Mouse (Mus musculus): ENCODE measurements around the gene Entpd3.

The Entpd3 gene

GRCm38 (mm10) chr9:120541411-120541810, 1.8 kb downstream of the Entpd3 start:
- DNase-seq = no peak

- no peak for DNase-seq
Observed at GRCm38 (mm10) chr9:120542241-120542640, 2.6 kb downstream of the Entpd3 start.

DNA sequence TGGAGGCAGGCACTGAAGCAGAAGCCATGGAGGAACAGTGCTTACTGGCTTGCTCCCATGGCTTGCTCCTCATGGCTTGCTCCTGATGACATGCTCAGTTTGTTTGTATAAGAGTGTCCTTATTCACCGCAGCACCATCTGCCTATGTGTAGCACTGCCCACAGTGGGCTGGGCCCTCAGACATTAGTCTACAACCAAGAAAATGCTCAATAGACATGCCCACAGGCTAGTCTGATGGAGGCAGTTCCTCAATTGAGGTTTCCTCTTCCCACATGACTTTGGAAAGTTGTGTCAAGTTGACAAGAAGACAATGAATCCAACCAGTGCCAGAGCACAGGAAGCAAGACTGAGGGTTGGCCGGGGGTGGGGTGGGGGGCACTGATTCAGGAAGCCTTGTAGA, 6.4 kb downstream of the Entpd3 start:
- DNase-seq = no peak

GRCm38 (mm10) chr9:120546482-120546881, 6.9 kb downstream of the Entpd3 start:
- DNase-seq = no peak

DNA sequence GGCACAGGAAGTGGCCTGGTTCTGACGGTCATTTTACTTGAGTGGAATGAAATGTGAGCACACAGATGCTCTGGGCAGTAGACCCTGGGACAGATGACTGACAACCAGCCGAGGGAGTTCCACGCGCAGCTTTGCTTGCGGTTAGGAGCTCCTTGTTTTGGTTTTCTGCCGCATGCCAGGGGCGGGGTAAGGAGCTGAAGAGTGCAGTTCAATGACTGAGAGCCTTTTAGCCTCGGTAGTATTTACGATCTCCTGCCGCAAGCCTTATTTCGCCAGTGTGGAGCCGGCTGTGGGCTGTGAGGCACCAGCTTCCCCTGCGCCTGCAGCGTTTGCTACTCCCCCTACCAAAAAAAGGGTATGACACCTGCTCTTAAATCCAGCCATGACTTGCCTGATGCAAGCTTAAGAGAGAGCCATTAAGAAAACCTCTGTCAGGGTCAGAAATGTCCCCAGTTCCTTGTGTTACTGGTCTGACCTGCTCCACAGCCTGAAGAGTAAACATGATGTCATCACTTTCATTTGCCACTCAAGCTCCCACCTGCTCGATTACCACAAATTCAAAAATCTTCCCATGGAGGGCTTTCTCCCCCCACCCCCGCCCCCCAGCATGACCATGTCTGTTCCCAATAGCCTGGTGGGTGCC, 7.5 kb downstream of the Entpd3 start:
- no peak for DNase-seq

DNA sequence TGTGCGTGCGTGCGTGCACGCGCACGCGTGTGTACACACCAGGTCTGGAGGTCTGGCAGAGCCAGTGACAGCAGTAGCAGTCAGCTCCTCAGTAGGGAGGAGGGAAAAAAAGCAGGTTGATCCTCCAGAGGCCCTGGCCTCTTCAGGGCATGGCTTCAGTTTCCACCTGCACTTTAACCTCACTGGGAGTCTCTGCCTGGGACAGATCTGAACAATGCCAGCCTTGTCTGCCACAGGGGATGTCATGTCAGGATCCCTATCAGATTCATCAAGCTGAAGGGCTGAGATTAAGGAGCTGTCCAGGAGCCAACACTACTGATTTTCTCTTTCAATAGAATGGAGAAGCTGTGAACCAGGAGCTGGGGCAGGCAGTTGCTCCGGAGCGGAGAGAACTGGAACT, 11.2 kb downstream of the Entpd3 start:
- DNase-seq = no peak

DNA sequence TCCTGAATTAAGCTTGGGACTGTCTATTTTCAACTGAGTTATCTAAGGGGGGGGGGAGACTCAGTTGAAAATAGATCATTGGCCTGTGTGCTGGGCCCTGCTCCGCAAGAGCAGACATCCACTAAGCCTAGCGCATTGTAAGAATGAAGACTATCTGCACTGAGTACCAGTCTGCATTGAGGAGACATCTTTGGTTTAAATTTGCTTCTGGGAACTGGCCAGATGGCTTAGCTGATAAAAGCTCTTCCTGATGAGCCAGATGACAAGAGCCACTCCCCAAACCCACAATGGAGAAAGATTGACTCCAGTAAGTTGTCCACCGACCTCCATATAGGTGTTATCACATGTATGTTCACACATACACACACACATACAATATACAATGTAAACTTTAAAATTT, 24.0 kb downstream of the Entpd3 start:
- DNase-seq = no peak

- no peak for DNase-seq
Observed at GRCm38 (mm10) chr9:120564247-120564646, 24.6 kb downstream of the Entpd3 start.

- DNase-seq = no peak
Observed at GRCm38 (mm10) chr9:120566384-120566783, 26.8 kb downstream of the Entpd3 start.

GRCm38 (mm10) chr9:120568917-120569316, 29.3 kb downstream of the Entpd3 start:
- DNase-seq = no peak

DNA sequence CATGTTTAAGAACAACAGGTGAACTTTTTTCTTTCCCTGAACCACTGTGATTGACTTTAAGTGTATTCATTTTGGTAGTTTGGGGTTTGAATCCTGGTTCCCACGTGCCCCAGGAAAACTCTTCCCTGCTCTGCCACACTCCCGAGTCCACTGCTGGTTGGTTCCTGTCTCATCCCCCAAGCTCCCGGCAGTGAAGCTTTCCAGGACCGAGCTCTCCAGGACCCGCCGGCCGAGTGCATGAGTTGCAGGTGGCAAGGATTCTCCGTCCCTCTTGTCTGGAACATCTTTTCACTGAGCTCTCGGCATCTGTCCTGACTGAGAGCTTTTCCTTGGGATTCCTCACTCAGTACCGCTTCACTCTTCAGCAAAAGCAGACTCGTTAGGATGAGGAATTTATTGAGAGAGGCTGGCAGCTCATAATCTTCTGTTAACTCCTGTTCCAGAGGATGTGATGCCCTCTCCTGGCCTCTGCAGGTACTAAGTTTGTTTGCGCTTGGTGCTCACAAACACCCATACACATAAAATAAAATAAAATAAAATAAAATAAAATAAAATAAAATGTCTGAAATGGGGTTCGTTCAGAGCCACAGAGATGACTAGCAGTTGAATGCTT, 30.2 kb downstream of the Entpd3 start:
- DNase-seq = peak; percentile 25

DNA sequence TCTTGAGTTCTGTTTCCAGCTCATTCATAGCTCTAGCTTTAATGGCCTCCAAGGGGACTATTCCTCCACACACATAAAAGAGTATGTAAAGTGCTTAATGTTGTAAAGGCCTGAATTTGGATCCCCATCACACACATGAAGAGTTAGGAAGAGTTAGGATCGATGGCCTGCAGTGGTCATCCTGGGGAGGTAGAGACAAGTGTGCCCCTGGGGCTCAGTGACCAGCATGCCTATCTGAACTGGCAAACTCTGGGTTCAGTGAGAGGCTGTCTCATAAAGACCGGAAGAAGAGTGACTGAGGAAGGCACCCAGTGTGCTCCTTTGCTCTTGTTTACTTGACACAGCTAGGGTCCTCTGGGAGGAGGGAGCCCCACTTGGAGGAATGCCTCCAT, 30.7 kb downstream of the Entpd3 start:
- no peak for DNase-seq

DNA sequence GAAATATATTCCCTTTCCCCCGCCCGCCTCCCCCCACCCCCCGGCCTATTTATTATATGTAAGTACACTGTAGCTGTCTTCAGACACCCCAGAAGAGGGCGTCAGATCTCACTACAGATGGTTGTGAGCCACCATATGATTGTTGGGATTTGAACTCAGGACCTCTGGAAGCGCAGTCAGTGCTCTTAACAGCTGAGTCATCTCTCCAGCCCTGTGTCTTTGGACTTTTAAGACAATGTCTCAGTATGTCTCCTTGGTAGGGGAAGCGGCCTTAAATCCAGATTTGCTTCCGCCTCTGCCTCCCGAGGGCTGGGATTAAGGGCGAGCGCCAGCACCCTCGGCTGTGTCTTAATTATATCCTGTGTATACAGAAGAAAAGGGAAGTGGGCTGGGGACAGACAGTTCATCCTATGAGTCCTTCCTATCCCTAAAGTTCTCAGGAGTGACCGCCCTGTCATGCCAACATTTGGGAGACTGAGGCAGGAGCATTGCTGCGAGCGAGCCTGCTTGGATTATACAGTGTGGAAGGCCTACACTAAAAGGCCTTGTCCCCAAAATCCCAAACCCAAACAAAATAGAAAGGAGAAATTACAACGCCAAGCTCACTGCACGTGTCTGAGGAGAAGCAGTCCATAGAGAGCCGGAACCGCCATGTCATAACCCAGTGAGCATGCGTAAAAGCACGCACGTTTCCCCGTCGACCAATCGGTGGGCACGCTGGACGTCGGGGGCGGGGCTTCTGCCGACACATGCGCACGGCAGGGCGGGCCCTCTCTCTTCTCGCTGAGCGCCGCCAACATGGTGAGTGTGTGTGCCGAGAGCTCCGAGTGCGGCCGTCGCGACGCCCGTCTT, 31.3 kb downstream of the Entpd3 start, which contains the start of gene Rpl14:
Gene Rpl14 (plus strand): TSS at position 704 of the 852 bp plus-strand sequence.
- DNase-seq = peak; percentile 99

- no peak for DNase-seq
Observed at GRCm38 (mm10) chr9:120571593-120572385, 32.2 kb downstream of the Entpd3 start.

DNA sequence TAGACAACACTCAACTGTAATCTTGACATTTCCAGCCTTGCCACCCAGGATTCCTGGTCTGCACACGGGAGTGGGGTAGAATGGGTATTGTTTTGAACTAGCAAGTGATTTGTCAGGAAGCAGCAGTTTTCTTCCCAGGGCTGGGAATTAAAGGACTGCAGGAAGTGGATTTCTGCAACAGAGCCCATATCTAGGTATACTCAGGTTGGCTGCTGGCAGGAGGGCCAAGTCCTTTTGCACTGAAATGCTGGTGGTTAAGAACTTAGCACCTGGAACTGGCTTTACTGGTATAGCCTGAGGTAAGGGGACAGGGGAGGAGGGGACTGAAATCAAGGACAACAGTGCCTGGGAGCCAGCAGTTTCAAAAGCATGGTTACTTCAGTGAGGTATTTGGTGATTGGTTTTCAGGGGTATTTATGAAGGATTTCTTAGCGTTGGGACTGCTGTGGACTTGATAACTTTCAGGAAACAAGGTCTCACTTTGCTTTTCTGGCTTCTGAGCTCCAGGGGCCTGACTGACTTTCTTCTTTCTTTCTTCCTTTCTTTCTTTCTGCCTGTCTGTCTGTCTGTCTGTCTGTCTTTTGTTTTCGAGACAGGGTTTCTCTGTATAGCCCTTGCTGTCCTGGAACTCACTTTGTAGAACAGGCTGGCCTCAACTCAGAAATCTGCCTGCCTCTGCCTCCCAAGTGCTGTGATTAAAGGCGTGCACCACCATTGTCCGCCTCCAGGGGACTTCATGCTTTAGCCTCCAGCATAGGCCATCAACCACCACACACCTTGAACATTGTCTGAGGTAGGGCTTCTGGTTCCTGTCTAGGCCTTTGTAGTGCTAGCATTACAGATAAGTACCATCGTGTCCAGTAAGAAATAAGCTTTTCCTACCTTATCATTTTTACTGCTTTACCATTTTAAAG, 36.4 kb downstream of the Entpd3 start:
- no peak for DNase-seq

- no peak for DNase-seq
Observed at GRCm38 (mm10) chr9:120576662-120577013, 37.0 kb downstream of the Entpd3 start.

- DNase-seq = peak; percentile 85
Observed at GRCm38 (mm10) chr9:120577133-120577651, 37.6 kb downstream of the Entpd3 start.

DNA sequence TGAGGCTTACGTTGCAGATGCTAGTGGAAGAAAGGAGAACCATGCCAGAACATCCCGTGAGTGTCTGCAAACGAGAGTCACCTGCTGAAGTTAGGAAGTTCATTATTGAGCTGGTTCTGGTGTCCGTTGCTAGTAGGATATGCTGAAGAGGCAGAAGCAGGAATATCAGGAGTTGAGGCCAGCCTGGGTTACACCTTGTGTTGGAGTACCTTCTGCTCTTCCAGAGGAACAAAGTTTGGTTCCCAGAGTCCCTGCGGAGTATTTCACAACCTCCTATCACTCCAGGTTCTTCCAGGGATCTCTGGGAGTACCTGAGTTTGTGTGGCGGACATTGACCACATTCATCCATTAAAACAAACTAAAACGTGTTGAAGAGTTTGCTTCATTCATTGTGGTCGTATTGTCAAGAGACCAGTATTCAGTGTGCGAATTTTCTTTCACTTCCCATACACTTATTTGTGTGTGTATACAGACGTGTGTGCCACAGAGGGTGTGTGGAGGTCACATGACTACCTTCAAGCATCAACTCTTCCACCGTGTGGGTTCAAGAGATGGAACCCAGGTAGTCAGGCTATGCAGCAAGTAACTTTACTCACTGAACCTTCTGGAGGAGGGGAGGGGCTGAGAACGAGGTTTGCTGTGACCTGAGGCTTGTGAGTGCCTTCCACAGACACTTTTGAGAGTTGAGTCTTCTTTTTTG, 38.2 kb downstream of the Entpd3 start:
- no peak for DNase-seq

- no peak for DNase-seq
Observed at GRCm38 (mm10) chr9:120578701-120579100, 39.1 kb downstream of the Entpd3 start.

GRCm38 (mm10) chr9:120579808-120580207, 40.2 kb downstream of the Entpd3 start:
- no peak for DNase-seq
